Mouse (Mus musculus): Measurements from ENCODE around the gene Dpp8. TPM values are rescaled to one million over a fixed set of nuclear protein-coding genes. Genes with fewer than 3 reads are reported as not detected.

The Dpp8 gene
- polyA plus RNA-seq, 1 experiment: 92.9 TPM

DNA sequence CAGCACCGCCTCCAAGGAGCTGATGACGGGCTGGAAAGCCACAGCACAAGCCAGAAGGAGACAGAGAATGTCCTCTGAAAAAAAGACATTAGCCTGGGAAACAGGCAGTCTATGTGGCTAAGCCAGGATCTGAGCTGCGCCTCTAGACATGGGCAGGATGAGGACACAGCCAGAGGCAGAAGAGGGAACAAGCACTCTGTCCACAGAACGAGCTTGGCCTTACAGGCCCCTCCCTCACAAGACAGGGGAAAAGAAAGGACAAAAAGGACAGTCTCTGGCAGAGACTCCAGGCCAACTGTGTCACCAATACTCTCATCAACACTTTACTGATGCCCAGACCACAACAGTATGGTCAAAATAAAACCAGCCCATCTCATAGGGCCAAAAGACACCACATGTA lies 30.7 kb upstream of the Dpp8 start:
- H3K36me3 ChIP-seq (ENCODE audit: control insufficient read depth, insufficient read depth, low read length): peaks cover 1% of the 10 kb centered on the region
- no peak overlapping the region for H3K27ac ChIP-seq (ENCODE audit: control insufficient read depth, insufficient read depth, low read depth, low read length)
- H3K4me1 ChIP-seq (ENCODE audit: control insufficient read depth, insufficient read depth, low read length): no peaks in the 10 kb centered on the region
- TF ChIP-seq CTCF (IDR thresholded peaks at IDR 0.05; ENCODE audit: control insufficient read depth, insufficient read depth, insufficient replicate concordance, low read depth, low read length) (no peak), POLR2A (IDR thresholded peaks at IDR 0.05; ENCODE audit: control insufficient read depth, low read depth, low read length) (no peak)
- H3K27me3 ChIP-seq (ENCODE audit: control insufficient read depth, insufficient read depth, low read length): no peaks in the 10 kb centered on the region
- no peak overlapping the region for H3K4me3 ChIP-seq (ENCODE audit: control insufficient read depth, low read depth, low read length)

- TF ChIP-seq POLR2A (IDR thresholded peaks at IDR 0.05; ENCODE audit: control insufficient read depth, low read depth, low read length): no peak
- no peak for TF ChIP-seq CTCF (IDR thresholded peaks at IDR 0.05; ENCODE audit: control insufficient read depth, insufficient read depth, insufficient replicate concordance, low read depth, low read length)
- no peak overlapping the region for H3K4me3 ChIP-seq (ENCODE audit: control insufficient read depth, low read depth, low read length)
- no peaks in the 10 kb centered on the region; the same call in 1 of the 2 replicates for H3K36me3 ChIP-seq (ENCODE audit: control insufficient read depth, insufficient read depth, low read length)
- H3K4me1 ChIP-seq (ENCODE audit: control insufficient read depth, insufficient read depth, low read length): no peaks in the 10 kb centered on the region
- no peak overlapping the region for H3K27ac ChIP-seq (ENCODE audit: control insufficient read depth, insufficient read depth, low read depth, low read length)
- H3K27me3 ChIP-seq (ENCODE audit: control insufficient read depth, insufficient read depth, low read length): no peaks in the 10 kb centered on the region
These were observed 26.5 kb upstream of the Dpp8 start for GRCm38 (mm10) chr9:65005737-65006136.

DNA sequence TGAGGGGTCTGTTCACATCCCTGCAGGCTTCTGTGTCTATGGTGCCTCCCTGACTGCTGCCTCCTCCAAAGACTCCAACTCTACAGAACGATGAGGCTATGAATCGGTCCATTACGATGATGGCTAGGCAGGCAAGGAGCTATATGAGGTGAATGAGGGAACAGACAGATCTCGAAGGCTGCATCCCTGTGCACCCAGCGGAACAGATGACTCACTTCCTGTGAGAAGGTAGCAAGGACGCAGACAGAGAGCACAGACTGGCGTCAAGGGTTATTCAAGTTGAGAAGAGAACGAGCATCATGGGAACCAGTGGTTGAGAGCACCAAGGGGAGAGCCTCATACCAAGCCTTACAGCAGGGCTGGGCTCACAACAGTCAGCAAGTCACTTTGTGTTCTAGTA lies 21.6 kb upstream of the Dpp8 start:
- H3K36me3 ChIP-seq (ENCODE audit: control insufficient read depth, insufficient read depth, low read length): no peaks in the 10 kb centered on the region
- no peaks in the 10 kb centered on the region for H3K27me3 ChIP-seq (ENCODE audit: control insufficient read depth, insufficient read depth, low read length)
- no peak overlapping the region for H3K27ac ChIP-seq (ENCODE audit: control insufficient read depth, insufficient read depth, low read depth, low read length)
- no peaks in the 10 kb centered on the region for H3K4me1 ChIP-seq (ENCODE audit: control insufficient read depth, insufficient read depth, low read length)
- no peak overlapping the region for H3K4me3 ChIP-seq (ENCODE audit: control insufficient read depth, low read depth, low read length)
- no peak for TF ChIP-seq CTCF (IDR thresholded peaks at IDR 0.05; ENCODE audit: control insufficient read depth, insufficient read depth, insufficient replicate concordance, low read depth, low read length)
- no peak for TF ChIP-seq POLR2A (IDR thresholded peaks at IDR 0.05; ENCODE audit: control insufficient read depth, low read depth, low read length)

GRCm38 (mm10) chr9:65011304-65011703 lies 20.9 kb upstream of the Dpp8 start:
- Histone ChIP-seq H3K36me3 (ENCODE audit: control insufficient read depth, insufficient read depth, low read length) (no peaks in the 10 kb centered on the region), H3K4me1 (ENCODE audit: control insufficient read depth, insufficient read depth, low read length) (no peaks in the 10 kb centered on the region)
- no peak for TF ChIP-seq POLR2A (IDR thresholded peaks at IDR 0.05; ENCODE audit: control insufficient read depth, low read depth, low read length)
- TF ChIP-seq CTCF (IDR thresholded peaks at IDR 0.05; ENCODE audit: control insufficient read depth, insufficient read depth, insufficient replicate concordance, low read depth, low read length): peak; percentile 15; the same call in 1 of the 2 replicates

GRCm38 (mm10) chr9:65015461-65016222 lies 16.6 kb upstream of the Dpp8 start:
- no peak for TF ChIP-seq POLR2A (IDR thresholded peaks at IDR 0.05; ENCODE audit: control insufficient read depth, low read depth, low read length)
- TF ChIP-seq CTCF (IDR thresholded peaks at IDR 0.05; ENCODE audit: control insufficient read depth, insufficient read depth, insufficient replicate concordance, low read depth, low read length): no peak
- Histone ChIP-seq H3K4me3 (ENCODE audit: control insufficient read depth, low read depth, low read length) (no peak overlapping the region), H3K4me1 (ENCODE audit: control insufficient read depth, insufficient read depth, low read length) (peaks cover 6% of the 10 kb centered on the region), H3K27me3 (ENCODE audit: control insufficient read depth, insufficient read depth, low read length) (no peaks in the 10 kb centered on the region), H3K27ac (ENCODE audit: control insufficient read depth, insufficient read depth, low read depth, low read length) (peak overlapping the region; percentile 60), H3K36me3 (ENCODE audit: control insufficient read depth, insufficient read depth, low read length) (no peaks in the 10 kb centered on the region)

More at GRCm38 (mm10) chr9:65011304-65011703, 20.9 kb upstream of the Dpp8 start:
- Histone ChIP-seq H3K27ac (ENCODE audit: control insufficient read depth, insufficient read depth, low read depth, low read length) (no peak overlapping the region), H3K4me3 (ENCODE audit: control insufficient read depth, low read depth, low read length) (no peak overlapping the region), H3K27me3 (ENCODE audit: control insufficient read depth, insufficient read depth, low read length) (no peaks in the 10 kb centered on the region)

DNA sequence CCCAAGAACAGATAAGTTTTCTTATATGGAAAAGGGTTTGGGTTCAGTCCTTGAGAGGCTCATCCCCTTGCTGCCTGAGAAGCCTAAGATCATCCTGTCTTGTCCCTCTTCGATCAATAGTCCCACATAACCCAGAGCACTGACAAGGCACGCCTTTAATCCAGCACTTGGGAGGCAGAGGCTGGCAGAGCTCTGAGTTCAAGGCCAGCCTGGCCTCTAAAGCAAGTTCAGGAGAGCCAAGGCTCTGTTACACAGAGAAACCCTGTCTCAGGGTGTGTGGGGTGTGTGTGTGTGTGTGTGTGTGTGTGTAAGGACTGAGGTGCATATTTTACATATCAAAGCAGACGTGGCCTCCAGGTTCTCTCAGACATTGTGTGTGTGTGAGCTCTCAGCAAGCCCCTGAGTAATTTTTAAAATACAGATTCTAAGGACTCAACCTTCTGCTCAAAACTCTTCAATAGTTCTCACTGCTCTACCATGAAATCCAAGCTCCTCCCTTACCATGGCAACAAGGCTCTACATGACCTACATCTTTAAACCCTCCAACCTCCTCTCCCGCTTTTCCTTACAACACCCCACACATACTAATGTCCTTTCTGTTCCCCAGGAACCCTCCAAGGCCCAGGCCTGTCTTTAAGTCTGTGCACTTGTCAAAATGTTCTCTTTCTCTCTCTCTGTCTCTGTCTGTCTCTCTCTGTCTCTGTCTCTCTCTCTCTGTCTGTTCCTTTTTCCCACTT lies 15.8 kb upstream of the Dpp8 start:
- Histone ChIP-seq H3K27ac (ENCODE audit: control insufficient read depth, insufficient read depth, low read depth, low read length) (peak overlapping the region; percentile 39), H3K4me3 (ENCODE audit: control insufficient read depth, low read depth, low read length) (no peak overlapping the region), H3K36me3 (ENCODE audit: control insufficient read depth, insufficient read depth, low read length) (no peaks in the 10 kb centered on the region), H3K27me3 (ENCODE audit: control insufficient read depth, insufficient read depth, low read length) (no peaks in the 10 kb centered on the region), H3K4me1 (ENCODE audit: control insufficient read depth, insufficient read depth, low read length) (peaks cover 6% of the 10 kb centered on the region)
- no peak for TF ChIP-seq POLR2A (IDR thresholded peaks at IDR 0.05; ENCODE audit: control insufficient read depth, low read depth, low read length)
- no peak for TF ChIP-seq CTCF (IDR thresholded peaks at IDR 0.05; ENCODE audit: control insufficient read depth, insufficient read depth, insufficient replicate concordance, low read depth, low read length)

Data from testis, adult 2 months (tissue).